Mouse (Mus musculus) frontal cortex, postnatal 10 days (tissue): ENCODE data around the gene Espnl.

Source experiments
- DNase-seq, 2 experiments: peaks; one replicate each; pipeline ENCODE4 v3.0.0; 2022; ENCODE audit warnings: low spot score in 2 of 2, mixed read lengths in 1 of 2

Gene Espnl

GRCm38 (mm10) chr1:91321760-91322438 lies at the start of gene Espnl:
Gene Espnl (plus strand): TSS chr1:91322075.
- DNase-seq, result no peak

- DNase-seq, result no peak
Observed at GRCm38 (mm10) chr1:91272260-91272659, 49.6 kb upstream of the Espnl start.

GRCm38 (mm10) chr1:91276581-91276980 lies 45.3 kb upstream of the Espnl start:
- no peak for DNase-seq

GRCm38 (mm10) chr1:91277480-91277879 lies 44.4 kb upstream of the Espnl start:
- DNase-seq, result no peak

GRCm38 (mm10) chr1:91278410-91279119 lies 43.3 kb upstream of the Espnl start:
- no peak for DNase-seq

GRCm38 (mm10) chr1:91279126-91279525 lies 42.7 kb upstream of the Espnl start:
- DNase-seq, result no peak

GRCm38 (mm10) chr1:91282582-91282981 lies 39.3 kb upstream of the Espnl start:
- no peak for DNase-seq

GRCm38 (mm10) chr1:91289375-91289774 lies 32.5 kb upstream of the Espnl start:
- DNase-seq, result no peak

- no peak for DNase-seq
Observed at GRCm38 (mm10) chr1:91292101-91292825, 29.6 kb upstream of the Espnl start.

- no peak for DNase-seq
Observed at GRCm38 (mm10) chr1:91295544-91295943, 26.3 kb upstream of the Espnl start.

GRCm38 (mm10) chr1:91297799-91298744 lies 23.8 kb upstream of the Espnl start, which contains the start of gene Scly:
Gene Scly (plus strand): TSS chr1:91298338.
- DNase-seq, result peak; percentile 91 to 93

- no peak for DNase-seq
Observed at GRCm38 (mm10) chr1:91299026-91299706, 22.7 kb upstream of the Espnl start.

GRCm38 (mm10) chr1:91299707-91300426 lies 22.0 kb upstream of the Espnl start:
- DNase-seq, result no peak

- no peak for DNase-seq
Observed at GRCm38 (mm10) chr1:91301206-91301920, 20.5 kb upstream of the Espnl start.

GRCm38 (mm10) chr1:91302021-91302420 lies 19.9 kb upstream of the Espnl start:
- DNase-seq, result no peak

- DNase-seq, result no peak
Observed at GRCm38 (mm10) chr1:91304621-91305020, 17.3 kb upstream of the Espnl start.

GRCm38 (mm10) chr1:91309366-91310085 lies 12.3 kb upstream of the Espnl start:
- no peak for DNase-seq

GRCm38 (mm10) chr1:91312273-91312672 lies 9.6 kb upstream of the Espnl start:
- no peak for DNase-seq

- DNase-seq, result no peak
Observed at GRCm38 (mm10) chr1:91313251-91313650, 8.6 kb upstream of the Espnl start.
